Comparison of ENCODE assay signal across 18 mouse cellular contexts in genomic region chr7:121938124-121938891, GRCm38 (mm10). TPM values are rescaled to one million over a fixed set of nuclear protein-coding genes. Genes with fewer than 3 reads are reported as not detected.
DNase-seq lines count a peak whose midpoint lies in the region; ATAC-seq and TF ChIP-seq lines count a peak whose summit lies in the region.
"Had no signal": no experiment of that assay in that cellular context is flagged by ENCODE, and none has a peak within 500 bp of the region (broad histone marks: within the 10 kb centered on the region; RNA-seq: fewer than 3 reads in every experiment).

No protein-coding gene starts in this region.

- H3K9me3 ChIP-seq in heart, embryonic 13.5 days = no peaks in the 10 kb centered on the region
- no peaks in the 10 kb centered on the region for H3K9me3 ChIP-seq in midbrain, postnatal 0 days (ENCODE audit: low read length)
- no peaks in the 10 kb centered on the region for H3K9me3 ChIP-seq in midbrain, embryonic 11.5 days (ENCODE audit: control insufficient read depth, low read length)
- H3K9me3 ChIP-seq in forebrain, postnatal 0 days (ENCODE audit: low read length) = no peaks in the 10 kb centered on the region
- H3K9me3 ChIP-seq: limb, embryonic 12.5 days had no signal

- H3K9ac ChIP-seq in heart, embryonic 13.5 days = 0 out of 2 replicates have a peak overlapping the region, but pooled peaks have one; percentile 16
- no peak overlapping the region for H3K9ac ChIP-seq in midbrain, postnatal 0 days (replicated peaks; ENCODE audit: low read length, poor library complexity, severe bottlenecking)
- H3K9ac ChIP-seq in midbrain, embryonic 11.5 days (ENCODE audit: low read length) = no peak overlapping the region
- no peak overlapping the region for H3K9ac ChIP-seq in forebrain, postnatal 0 days
- H3K9ac ChIP-seq: limb, embryonic 12.5 days; liver, embryonic 14.5 days had no signal

- no peak overlapping the region for H3K4me2 ChIP-seq in heart, embryonic 13.5 days
- H3K4me2 ChIP-seq in midbrain, postnatal 0 days (ENCODE audit: low read depth, low read length, poor library complexity, severe bottlenecking) = no peak overlapping the region
- H3K4me2 ChIP-seq in midbrain, embryonic 11.5 days = no peak overlapping the region
- no peak overlapping the region for H3K4me2 ChIP-seq in forebrain, postnatal 0 days (ENCODE audit: low read depth)
- H3K4me2 ChIP-seq: heart, embryonic 11.5 days; limb, embryonic 12.5 days had no signal

- peaks cover 23% of the 10 kb centered on the region for H3K36me3 ChIP-seq in heart, embryonic 13.5 days
- peaks cover 11% of the 10 kb centered on the region; the same call in 1 of the 2 replicates for H3K36me3 ChIP-seq in midbrain, postnatal 0 days (ENCODE audit: insufficient read depth, low read length)
- no peaks in the 10 kb centered on the region for H3K36me3 ChIP-seq in midbrain, embryonic 11.5 days (ENCODE audit: control insufficient read depth, insufficient read depth, low read length)
- peaks cover 4% of the 10 kb centered on the region; the same call in 1 of the 2 replicates for H3K36me3 ChIP-seq in forebrain, postnatal 0 days (ENCODE audit: insufficient read depth)

- peaks cover 73% of the 10 kb centered on the region for H3K4me1 ChIP-seq in heart, embryonic 13.5 days
- no peaks in the 10 kb centered on the region for H3K4me1 ChIP-seq in midbrain, postnatal 0 days (ENCODE audit: insufficient read depth, low read length)
- H3K4me1 ChIP-seq in midbrain, embryonic 11.5 days (ENCODE audit: control insufficient read depth, insufficient read depth, low read length) = no peaks in the 10 kb centered on the region
- no peaks in the 10 kb centered on the region for H3K4me1 ChIP-seq in forebrain, postnatal 0 days (ENCODE audit: insufficient read depth)
- H3K4me1 ChIP-seq: limb, embryonic 12.5 days had no signal

- no peak overlapping the region for H3K4me3 ChIP-seq in heart, embryonic 13.5 days
- no peak overlapping the region for H3K4me3 ChIP-seq in midbrain, postnatal 0 days (ENCODE audit: low read depth, low read length)
- H3K4me3 ChIP-seq in midbrain, embryonic 11.5 days (ENCODE audit: low read depth, low read length) = no peak overlapping the region
- H3K4me3 ChIP-seq in forebrain, postnatal 0 days (ENCODE audit: low read depth, low read length) = no peak overlapping the region
- H3K4me3 ChIP-seq: limb, embryonic 12.5 days had no signal

- no peak overlapping the region for H3K27ac ChIP-seq in heart, embryonic 13.5 days (replicated peaks)
- no peak overlapping the region for H3K27ac ChIP-seq in midbrain, postnatal 0 days (ENCODE audit: low read depth, low read length)
- no peak overlapping the region for H3K27ac ChIP-seq in midbrain, embryonic 11.5 days (ENCODE audit: low read depth, low read length)
- no peak overlapping the region for H3K27ac ChIP-seq in forebrain, postnatal 0 days (ENCODE audit: low read depth, low read length)
- H3K27ac ChIP-seq: limb, embryonic 12.5 days; liver, embryonic 14.5 days had no signal

- H3K27me3 ChIP-seq in heart, embryonic 13.5 days (replicated peaks) = no peaks in the 10 kb centered on the region
- H3K27me3 ChIP-seq in midbrain, postnatal 0 days (ENCODE audit: insufficient read depth, low read length) = no peaks in the 10 kb centered on the region
- H3K27me3 ChIP-seq in midbrain, embryonic 11.5 days (ENCODE audit: control insufficient read depth, insufficient read depth, low read length) = no peaks in the 10 kb centered on the region
- H3K27me3 ChIP-seq in forebrain, postnatal 0 days (ENCODE audit: insufficient read depth, low read length) = no peaks in the 10 kb centered on the region
- H3K27me3 ChIP-seq: limb, embryonic 12.5 days had no signal

- no peak for DNase-seq in heart, adult 18-20 months
- peak; percentile 45 for DNase-seq in midbrain, postnatal 0 days (ENCODE audit: low spot score)
- DNase-seq in midbrain, embryonic 11.5 days (ENCODE audit: low spot score, missing footprints) = no peak
- DNase-seq in cerebellum, adult 9-10 months = peak; percentile 49
- DNase-seq in forebrain, postnatal 0 days = peak; percentile 17
- DNase-seq in embryo, embryonic 9.5 days (ENCODE audit: extremely low spot score) = no peak
- DNase-seq in urinary bladder, postnatal 36 days (ENCODE audit: low spot score in 2 of 2) = no peak
- DNase-seq: gastrocnemius, postnatal 25 days; heart, postnatal 4 days; kidney, adult 18-20 months; kidney, postnatal 25 days; lung, postnatal 10 days; spleen, adult 18-20 months; thymus, postnatal 14 days had no signal

- TF ChIP-seq CTCF in midbrain, postnatal 0 days (IDR thresholded peaks at IDR 0.05) = no peak
- TF ChIP-seq CTCF in forebrain, postnatal 0 days (IDR thresholded peaks at IDR 0.05; ENCODE audit: low read depth) = no peak

- 79% methylated on average over 8 of the region's 8 CpGs for WGBS in heart, embryonic 13.5 days
- WGBS in midbrain, postnatal 0 days = 81% methylated on average over 8 of the region's 8 CpGs
- WGBS in midbrain, embryonic 11.5 days = 84% methylated on average over 8 of the region's 8 CpGs
- WGBS in forebrain, postnatal 0 days = 66% methylated on average over 8 of the region's 8 CpGs

- ATAC-seq in heart, embryonic 13.5 days (ENCODE audit: extremely low read depth, insufficient number of reproducible peaks, low FRiP score, low TSS enrichment) = no peak
- ATAC-seq in midbrain, postnatal 0 days (ENCODE audit: low FRiP score) = no peak
- no peak for ATAC-seq in midbrain, embryonic 11.5 days (ENCODE audit: low FRiP score)
- no peak for ATAC-seq in forebrain, postnatal 0 days

RNA-seq across cellular contexts. Expression of gene Cog7, which starts 43.2 kb away (rescaled TPM):
- 17.3 and 18.2 TPM in 2 replicates for polyA plus RNA-seq in heart, embryonic 13.5 days (2015; fragmentation: Nextera tagmentation; extraction: Ambion mirVana)
- 10 to 100 TPM; 17.3 to 19.3 TPM for total RNA-seq in heart, adult 18-20 months (2021)
- 34.9 and 41.3 TPM in 2 replicates for total RNA-seq in midbrain, postnatal 0 days (2014; rRNA removed)
- 22.4 and 27.4 TPM in 2 replicates for polyA plus RNA-seq in midbrain, postnatal 0 days (2015; fragmentation: Nextera tagmentation; extraction: Ambion mirVana)
- polyA plus RNA-seq in midbrain, embryonic 11.5 days (2014; fragmentation: Nextera tagmentation; extraction: Ambion mirVana) = 14.5 and 19.1 TPM in 2 replicates
- 23.4 and 32.5 TPM in 2 replicates for total RNA-seq in forebrain, postnatal 0 days (2014; rRNA removed)
- polyA plus RNA-seq in forebrain, postnatal 0 days (2015; fragmentation: Nextera tagmentation; extraction: Ambion mirVana) = 7.9 and 24.7 TPM in 2 replicates

Comparison
In these comparisons a context has a peak if more than half of its experiments do, and no peak if none do; other contexts are left out.
1. DNase-seq: peak in midbrain, postnatal 0 days (single experiment), cerebellum, adult 9-10 months (single experiment) and forebrain, postnatal 0 days (single experiment); none in heart, adult 18-20 months (0 of 2), midbrain, embryonic 11.5 days (single experiment), embryo, embryonic 9.5 days (single experiment) and urinary bladder, postnatal 36 days (0 of 2).